Mouse (Mus musculus) erythroblast, adult 5-6 weeks (primary cell): ENCODE results near the gene Scyl1. TPM values are rescaled to one million over a fixed set of nuclear protein-coding genes. Genes with fewer than 3 reads are reported as not detected.

Source experiments
- ATAC-seq: replicated peaks from 2 replicates; pipeline ENCODE4 v1.8.0; 2016; ENCODE audit warnings: moderate number of reproducible peaks, mild to moderate bottlenecking, moderate TSS enrichment, inconsistent platforms; ENCODE audit not compliant: poor library complexity, low FRiP score, severe bottlenecking
- total RNA-seq, 2 experiments: library from RNA; stranded (forward) in 1 of 2; stranded (reverse) in 1 of 2; fragments of 150-400 nt in 1 of 2; fragments of 200-764, 138-1000 nt in 1 of 2; gene quantifications; 2 replicates each; pipeline versions ENCODE4 v1.2.3 to v1.2.4; 2015 to 2017; ENCODE audit warnings: low replicate concordance in 2 of 2

The Scyl1 gene
- total RNA-seq, 2 experiments from 2014 or later: 11.9 to 12.9 TPM

DNA sequence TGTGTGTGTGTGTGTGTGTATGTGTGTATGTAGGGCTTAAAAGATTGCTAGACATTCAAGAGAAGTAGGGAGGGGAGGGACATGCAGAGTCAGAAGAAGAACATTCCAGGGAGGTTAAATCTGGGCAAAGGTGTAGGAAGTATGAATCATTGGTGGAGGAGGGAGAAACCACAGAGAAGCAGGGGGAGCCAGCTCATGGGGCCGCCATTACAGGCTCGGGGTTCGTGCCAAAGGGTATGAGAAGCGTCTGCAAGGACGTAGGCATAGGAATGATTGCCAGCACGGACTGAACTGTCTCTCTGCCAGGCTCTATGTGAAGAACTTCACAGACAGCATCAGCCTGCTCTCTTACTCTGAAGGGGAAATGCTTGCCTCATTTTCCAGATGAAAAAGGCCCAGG lies 21.7 kb downstream of the Scyl1 start:
- ATAC-seq: no peak

GRCm38 (mm10) chr19:5746907-5747363 lies 24.3 kb downstream of the Scyl1 start:
- no peak for ATAC-seq

GRCm38 (mm10) chr19:5745756-5746710 lies 25.2 kb downstream of the Scyl1 start:
- ATAC-seq: no peak

DNA sequence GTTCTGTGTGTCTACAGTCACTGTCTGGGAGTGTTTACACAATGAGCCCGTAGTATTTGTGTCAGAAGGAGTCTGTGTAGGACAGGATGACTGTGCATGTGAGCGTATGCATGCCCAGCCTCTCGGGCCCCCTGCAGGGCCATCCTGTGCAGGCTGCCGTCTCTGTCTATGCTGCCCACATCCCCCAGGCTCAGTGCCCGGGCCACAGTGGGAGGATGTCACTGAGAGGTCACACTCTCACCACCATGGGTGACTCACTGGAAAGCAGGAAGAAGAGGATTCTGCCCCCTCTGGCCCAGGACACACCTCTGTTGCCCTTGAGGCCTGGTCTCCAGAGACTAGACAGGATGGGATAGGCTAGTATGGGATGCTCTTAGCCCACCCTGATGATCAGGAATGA lies 27.6 kb downstream of the Scyl1 start:
- no peak for ATAC-seq

GRCm38 (mm10) chr19:5742241-5742641 lies 29.0 kb downstream of the Scyl1 start:
- no peak for ATAC-seq

DNA sequence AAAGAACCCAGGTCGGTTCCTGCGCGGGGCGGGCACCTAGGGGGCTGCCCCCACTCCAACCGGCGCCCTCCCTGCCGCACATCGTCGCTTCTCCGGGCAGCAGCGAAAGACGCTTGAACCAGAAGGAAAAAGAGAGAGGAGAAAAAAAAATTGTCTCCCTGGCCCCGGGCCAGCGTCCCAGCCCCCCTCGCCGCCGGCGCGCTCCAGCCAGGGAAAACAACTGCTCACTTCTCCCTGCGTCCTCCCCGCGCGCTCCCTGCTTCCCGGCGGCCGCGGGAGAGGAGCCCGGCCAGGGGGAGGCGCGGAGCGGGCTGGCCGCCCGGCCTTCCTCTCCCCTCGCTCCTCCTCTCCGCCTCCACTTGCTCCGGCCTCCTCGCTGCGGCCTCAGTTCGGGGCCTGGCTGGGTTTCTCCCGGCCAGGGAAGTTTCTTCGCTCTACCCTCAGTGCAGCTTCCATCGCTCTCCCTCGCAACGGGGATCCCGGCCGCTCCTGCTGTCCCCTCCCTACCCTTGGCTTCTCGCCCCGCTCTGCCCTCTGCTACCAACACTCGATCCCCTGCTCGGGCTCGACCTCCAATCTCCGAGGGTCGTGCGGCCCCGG lies 29.5 kb downstream of the Scyl1 start:
- no peak for ATAC-seq

- ATAC-seq: no peak
Measured at GRCm38 (mm10) chr19:5740320-5741317, 30.6 kb downstream of the Scyl1 start, which contains the start of gene Ltbp3. Ltbp3 (plus strand) TSS chr19:5740904.

DNA sequence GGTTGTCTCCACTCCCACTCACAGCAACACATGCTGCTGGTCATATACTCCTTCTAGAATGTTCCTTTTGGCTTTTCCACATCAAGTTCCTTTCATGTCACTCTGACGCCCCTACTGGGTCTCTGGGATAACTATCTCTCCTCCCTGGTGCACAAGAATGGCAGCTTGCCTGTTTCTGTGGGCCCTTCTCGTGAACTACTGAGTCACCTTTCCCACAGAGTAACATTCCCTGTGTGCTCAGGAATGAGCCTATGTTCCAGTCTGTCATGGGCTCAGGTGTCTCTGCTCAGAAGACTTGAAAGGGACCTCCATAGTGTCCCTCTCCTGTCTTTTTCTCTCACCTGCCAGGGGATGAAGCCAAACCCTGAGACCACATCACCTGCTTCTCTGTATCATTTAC lies 31.8 kb downstream of the Scyl1 start:
- ATAC-seq: no peak

GRCm38 (mm10) chr19:5734325-5734724 lies 36.9 kb downstream of the Scyl1 start:
- no peak for ATAC-seq

- ATAC-seq: 0 out of 2 replicates have a peak, but pooled peaks have one; percentile 13
Measured at GRCm38 (mm10) chr19:5731264-5731978, 39.8 kb downstream of the Scyl1 start.

DNA sequence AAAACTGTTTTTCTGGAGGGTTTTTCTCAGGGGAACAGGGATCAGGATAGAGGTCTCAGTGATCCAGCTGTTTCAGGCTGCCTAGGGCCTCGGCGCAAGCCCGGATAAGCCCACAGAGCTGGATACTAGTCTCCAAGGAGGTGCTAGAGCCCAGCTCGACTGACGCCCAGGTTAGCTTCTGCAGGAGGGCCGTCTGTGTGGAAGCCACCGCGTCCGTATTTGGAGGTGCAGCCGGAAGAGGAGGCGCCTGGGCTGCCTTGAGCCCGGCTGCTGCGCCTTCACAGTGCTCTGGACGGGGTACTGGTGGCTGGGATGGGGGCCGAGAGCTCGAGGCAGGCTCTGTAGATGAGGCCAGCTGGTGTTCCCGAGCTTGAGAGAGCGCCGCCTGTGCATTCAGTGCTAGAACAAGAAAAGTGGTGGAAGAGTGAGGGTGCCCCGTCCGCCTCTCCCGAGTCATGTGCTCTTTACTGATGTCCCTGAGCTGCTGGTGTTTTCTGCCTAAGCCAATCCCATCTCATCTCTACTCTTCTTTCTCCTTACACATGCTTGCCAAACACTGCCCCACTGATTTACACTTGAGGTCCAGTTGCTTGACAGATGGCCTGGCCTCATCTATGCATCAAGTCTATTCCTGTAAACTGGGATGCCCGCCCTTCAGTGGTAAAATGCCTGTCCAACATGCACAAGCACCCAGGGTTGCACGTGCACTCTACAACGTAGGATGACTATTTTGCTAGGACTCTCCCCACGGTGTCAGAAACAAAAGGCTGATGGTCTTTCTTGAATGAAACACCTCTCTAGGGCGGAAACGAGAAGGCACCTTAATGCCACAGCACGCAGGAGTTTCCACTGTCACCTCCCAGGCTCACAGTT lies 40.7 kb downstream of the Scyl1 start:
- ATAC-seq: no peak

DNA sequence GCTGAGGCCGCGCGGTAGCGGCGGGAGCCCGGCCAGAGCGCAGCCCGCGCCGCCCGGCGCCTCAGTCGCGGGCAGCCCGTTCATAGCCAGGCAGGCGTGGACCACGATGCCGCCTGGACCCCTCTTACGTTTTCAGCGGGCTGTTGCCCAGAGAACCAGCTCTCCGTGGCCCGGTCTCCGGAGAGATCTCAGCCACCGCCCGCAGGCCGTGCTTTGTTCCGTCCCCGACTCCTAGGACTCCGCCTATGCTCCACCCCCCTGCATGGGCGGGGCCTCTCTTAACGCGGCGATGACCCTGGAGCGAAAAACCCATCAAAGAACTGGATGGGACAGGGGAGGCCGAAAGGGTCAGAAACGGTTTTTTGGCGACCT lies 41.8 kb downstream of the Scyl1 start, which contains the start of gene Fam89b:
TSS of gene Fam89b (minus strand) at position 210 of the 372 bp plus-strand sequence.
- ATAC-seq: peak; percentile 43

DNA sequence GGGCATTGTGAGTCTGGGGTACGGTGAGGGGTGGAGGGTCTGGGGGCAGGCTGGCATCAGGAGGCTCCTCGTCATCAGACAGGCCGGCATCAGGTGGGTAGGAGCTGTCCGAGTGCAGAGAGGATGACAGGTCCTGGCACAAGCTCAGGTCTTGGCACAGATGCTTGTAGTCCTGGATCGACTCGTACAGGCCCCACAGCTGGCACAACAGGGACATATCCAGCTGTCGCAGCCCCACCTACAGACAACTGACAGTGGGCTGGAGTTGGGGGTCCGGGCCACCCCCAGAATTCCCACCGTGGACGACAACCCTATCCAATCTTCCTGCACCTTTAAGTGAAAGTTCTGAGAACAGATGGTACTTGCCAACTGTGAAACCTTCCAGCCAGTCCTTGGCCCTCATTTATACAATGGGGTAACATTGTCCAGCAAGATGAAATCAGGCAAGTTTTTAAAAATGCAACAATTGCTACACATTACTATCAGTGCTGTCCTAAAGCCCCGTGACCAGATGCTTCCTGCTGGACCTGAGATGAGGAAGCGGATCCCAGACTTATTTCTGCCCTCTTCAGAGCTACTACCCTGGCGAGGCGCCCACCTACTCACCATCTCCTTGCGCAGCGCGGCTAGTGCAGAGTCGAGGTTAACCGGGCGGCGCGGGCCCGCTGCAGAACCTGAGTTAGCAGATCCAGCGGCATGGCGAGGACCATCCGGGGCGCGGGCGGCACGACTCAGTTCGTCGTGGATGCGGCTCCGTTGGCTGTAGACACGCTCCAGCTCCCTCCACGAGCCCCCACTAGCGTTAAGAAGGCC lies 42.4 kb downstream of the Scyl1 start:
- ATAC-seq: no peak

- peak; percentile 20 for ATAC-seq
Measured at GRCm38 (mm10) chr19:5727701-5728100, 43.5 kb downstream of the Scyl1 start.

DNA sequence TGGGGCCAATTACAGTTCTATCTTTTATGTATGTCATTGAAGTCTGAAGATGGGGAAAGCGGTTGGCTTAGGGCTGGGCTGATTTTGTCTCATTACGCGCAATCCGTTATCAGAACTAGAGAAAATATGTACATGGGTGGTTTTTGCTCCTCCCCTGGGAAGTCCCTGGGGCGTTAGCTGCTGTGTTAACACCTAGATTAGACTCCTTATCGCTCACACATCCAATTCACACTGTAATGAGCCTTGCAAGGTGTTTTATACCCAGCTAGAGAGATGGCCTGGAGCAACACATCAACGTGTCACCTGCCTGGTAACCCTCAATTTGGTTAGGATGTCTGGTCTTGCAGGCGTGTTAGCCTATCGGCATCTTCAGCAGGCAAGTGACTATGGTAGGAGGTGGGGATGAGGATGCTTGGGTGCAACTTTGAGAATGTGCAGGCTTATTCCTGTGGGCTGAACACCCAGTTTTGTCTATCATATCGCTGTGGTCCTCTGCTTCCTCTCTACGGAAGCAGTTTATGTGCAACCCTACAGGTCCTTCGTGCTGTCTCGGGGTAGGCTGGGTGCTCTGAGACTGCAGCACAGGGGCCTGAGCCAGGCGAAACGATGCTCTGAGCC lies 44.1 kb downstream of the Scyl1 start:
- peak; percentile 26 for ATAC-seq

DNA sequence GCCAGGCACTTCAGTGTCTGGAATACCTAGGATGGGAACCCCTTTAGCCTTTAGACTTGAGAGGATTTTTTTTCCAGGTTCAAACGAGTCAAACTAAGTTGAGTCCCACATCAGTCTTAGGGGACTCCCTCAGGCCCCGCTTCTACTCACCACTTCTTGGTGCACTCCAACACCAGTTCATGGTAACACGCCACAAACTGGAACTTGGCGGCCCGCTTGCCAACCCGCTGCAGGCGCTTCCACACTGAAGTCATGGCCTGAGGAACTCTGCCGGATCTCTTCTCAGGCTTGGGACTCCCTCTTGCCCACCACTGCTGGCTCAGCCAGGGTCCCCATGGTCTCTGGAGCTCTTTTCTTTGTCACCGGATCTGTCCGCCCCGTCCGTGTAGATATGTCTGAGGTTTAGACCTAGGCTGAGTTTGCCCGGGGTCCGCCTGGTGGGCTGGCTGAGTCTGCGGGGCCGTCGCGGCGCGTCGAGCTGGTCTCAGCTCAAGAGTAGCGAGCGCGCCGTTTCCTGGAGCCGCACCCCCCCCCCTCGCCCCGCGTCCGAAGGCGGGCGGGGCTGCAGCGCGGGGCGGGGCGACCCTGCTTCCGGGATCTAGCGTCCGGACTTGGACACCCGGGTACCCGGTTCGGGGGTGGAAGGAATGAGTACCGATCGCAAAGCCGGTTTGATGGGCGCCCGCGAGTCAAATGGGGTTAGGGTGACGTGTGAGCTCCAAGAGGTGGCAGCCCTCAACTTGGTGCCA lies 45.3 kb downstream of the Scyl1 start, which contains the start of gene Ehbp1l1:
TSS of gene Ehbp1l1 (minus strand) at position 551 of the 749 bp plus-strand sequence.
- ATAC-seq: 0 out of 2 replicates have a peak, but pooled peaks have one; percentile 3
